ENCODE assay signal across 9 mouse cellular contexts in genomic region chr5:30125587-30125986, GRCm38 (mm10). TPM values are rescaled to one million over a fixed set of nuclear protein-coding genes. Genes with fewer than 3 reads are reported as not detected.
DNase-seq lines count a peak whose midpoint lies in the region; ATAC-seq and TF ChIP-seq lines count a peak whose summit lies in the region.
"Had no signal": no experiment of that assay in that cellular context is flagged by ENCODE, and none has a peak within 500 bp of the region (broad histone marks: within the 10 kb centered on the region; RNA-seq: fewer than 3 reads in every experiment).

No protein-coding gene starts in this region.

- no peak overlapping the region for H3K27ac ChIP-seq in heart, adult 2 months
- no peak overlapping the region for H3K27ac ChIP-seq in forebrain, embryonic 16.5 days (ENCODE audit: low read length)
- H3K27ac ChIP-seq: liver, embryonic 13.5 days had no signal

- ATAC-seq in forebrain, embryonic 16.5 days: 0 out of 2 replicates have a peak, but pooled peaks have one; percentile 54

- no peak for DNase-seq in heart, adult 2 months
- DNase-seq in heart, postnatal 36 days: no peak
- DNase-seq in thymus, postnatal 25 days: peak; percentile 19
- DNase-seq in thymus, adult 18-20 months: no peak
- DNase-seq in retina, embryonic 14.5 days (ENCODE audit: low spot score): peak; percentile 75
- DNase-seq in right cerebral cortex, postnatal 36 days (ENCODE audit: low spot score in 2 of 2): no peak
- DNase-seq in urinary bladder, adult 2 months (ENCODE audit: low spot score): no peak
- DNase-seq: liver, embryonic 13.5 days had no signal

- peak; percentile 86 for TF ChIP-seq CTCF in heart, adult 2 months (IDR thresholded peaks at IDR 0.05)

- 41% methylated on average over 5 of the region's 5 CpGs for WGBS in heart, adult 2 months
- WGBS in forebrain, embryonic 16.5 days: 42% methylated on average over 5 of the region's 5 CpGs

- no peaks in the 10 kb centered on the region for H3K79me2 ChIP-seq in heart, adult 2 months (replicated peaks; ENCODE audit: control insufficient read depth, insufficient read depth, low read length)

- no peak overlapping the region for H3K4me2 ChIP-seq in forebrain, embryonic 16.5 days (ENCODE audit: low read length)
- H3K4me2 ChIP-seq: liver, embryonic 13.5 days had no signal

- no peaks in the 10 kb centered on the region for H3K9me3 ChIP-seq in forebrain, embryonic 16.5 days (ENCODE audit: control insufficient read depth, low read length)
- H3K9me3 ChIP-seq: liver, embryonic 13.5 days had no signal

- H3K27me3 ChIP-seq in heart, adult 2 months (ENCODE audit: control insufficient read depth, insufficient read depth, low read length): no peaks in the 10 kb centered on the region
- H3K27me3 ChIP-seq in forebrain, embryonic 16.5 days (replicated peaks; ENCODE audit: control insufficient read depth, insufficient read depth, low read length): no peaks in the 10 kb centered on the region
- H3K27me3 ChIP-seq: liver, embryonic 13.5 days had no signal

- no peak for TF ChIP-seq POLR2A in heart, adult 2 months (IDR thresholded peaks at IDR 0.05; ENCODE audit: insufficient read depth, low read depth, low read length)

- TF ChIP-seq EP300 in heart, adult 2 months (IDR thresholded peaks at IDR 0.05; ENCODE audit: insufficient read depth, low read depth, low read length): 0 out of 2 replicates have a peak, but pooled peaks have one; percentile 60

- peaks cover 12% of the 10 kb centered on the region for H3K36me3 ChIP-seq in heart, adult 2 months (ENCODE audit: control insufficient read depth, insufficient read depth, low read length)
- peaks cover 39% of the 10 kb centered on the region for H3K36me3 ChIP-seq in forebrain, embryonic 16.5 days (ENCODE audit: control insufficient read depth, insufficient read depth)

- H3K9ac ChIP-seq in heart, adult 2 months (ENCODE audit: low read depth, low read length): no peak overlapping the region
- H3K9ac ChIP-seq in forebrain, embryonic 16.5 days (replicated peaks; ENCODE audit: low read depth, low read length): no peak overlapping the region
- H3K9ac ChIP-seq: liver, embryonic 13.5 days had no signal

- H3K4me1 ChIP-seq in heart, adult 2 months (ENCODE audit: control insufficient read depth, insufficient read depth, low read length): no peaks in the 10 kb centered on the region
- no peaks in the 10 kb centered on the region for H3K4me1 ChIP-seq in forebrain, embryonic 16.5 days (replicated peaks; ENCODE audit: control insufficient read depth, insufficient read depth, low read length)
- H3K4me1 ChIP-seq: liver, embryonic 13.5 days had no signal

- no peak overlapping the region for H3K4me3 ChIP-seq in heart, adult 2 months
- no peak overlapping the region for H3K4me3 ChIP-seq in forebrain, embryonic 16.5 days (replicated peaks; ENCODE audit: low read length)
- H3K4me3 ChIP-seq: liver, embryonic 13.5 days had no signal

- intact Hi-C loops in heart, adult 2 months (cut with DNase I): loop anchor here (5.0 kb wide), 1 partner anchor 57 kb away; no protein-coding TSS in a partner anchor
- intact Hi-C loops in heart, postnatal 36 days (cut with DNase I): loop anchor here (5.0 kb wide), 1 partner anchor 52 kb away; no protein-coding TSS in a partner anchor

RNA-seq across cellular contexts. Expression of gene 3110082J24Rik, which starts 19.7 kb away (rescaled TPM):
- total RNA-seq in heart, adult 2 months (2021): not detected
- not detected in 2 replicates for polyA plus RNA-seq in heart, adult 2 months (2012; rRNA removed)
- total RNA-seq in heart, postnatal 36 days (2021): not detected
- polyA plus RNA-seq in forebrain, embryonic 16.5 days (2015; fragmentation: Nextera tagmentation; extraction: Ambion mirVana): 2.8 TPM in 2 replicates
- polyA plus RNA-seq in urinary bladder, adult 2 months (2012; rRNA removed): not detected in 2 replicates
- polyA plus RNA-seq: liver, embryonic 13.5 days had no signal

RNA-seq across cellular contexts. Expression of gene Garem2, which starts 20.6 kb away (rescaled TPM):
- under 1 TPM; 0.07 to 0.13 TPM for total RNA-seq in heart, adult 2 months (2021)
- polyA plus RNA-seq in heart, adult 2 months (2012; rRNA removed): 0.23 and 0.44 TPM in 2 replicates
- under 1 TPM; 0.11 to 0.14 TPM for total RNA-seq in heart, postnatal 36 days (2021)
- polyA plus RNA-seq in forebrain, embryonic 16.5 days (2015; fragmentation: Nextera tagmentation; extraction: Ambion mirVana): 8.1 and 10.1 TPM in 2 replicates
- 0.10 TPM in 1 of 2 replicates, not detected in the other for polyA plus RNA-seq in urinary bladder, adult 2 months (2012; rRNA removed)

RNA-seq across cellular contexts. Expression of gene Hadha, which starts 29.4 kb away (rescaled TPM):
- total RNA-seq in heart, adult 2 months (2021): 1,000 to 10,000 TPM; 1,174 to 1,333 TPM
- polyA plus RNA-seq in heart, adult 2 months (2012; rRNA removed): 367 and 592 TPM in 2 replicates
- 1,000 to 10,000 TPM; 1,332 to 1,358 TPM for total RNA-seq in heart, postnatal 36 days (2021)
- polyA plus RNA-seq in forebrain, embryonic 16.5 days (2015; fragmentation: Nextera tagmentation; extraction: Ambion mirVana): 76.0 and 80.7 TPM in 2 replicates
- 118 and 129 TPM in 2 replicates for polyA plus RNA-seq in urinary bladder, adult 2 months (2012; rRNA removed)

RNA-seq across cellular contexts. Expression of gene Hadhb, which starts 29.5 kb away (rescaled TPM):
- total RNA-seq in heart, adult 2 months (2021): 1,000 to 10,000 TPM; 1,981 to 2,338 TPM
- polyA plus RNA-seq in heart, adult 2 months (2012; rRNA removed): 1,187 and 1,731 TPM in 2 replicates
- total RNA-seq in heart, postnatal 36 days (2021): 1,000 to 10,000 TPM; 2,118 to 2,205 TPM
- 66.5 and 72.0 TPM in 2 replicates for polyA plus RNA-seq in forebrain, embryonic 16.5 days (2015; fragmentation: Nextera tagmentation; extraction: Ambion mirVana)
- 169 and 193 TPM in 2 replicates for polyA plus RNA-seq in urinary bladder, adult 2 months (2012; rRNA removed)

RNA-seq across cellular contexts. Expression of gene Tyms, which starts 52.2 kb away (rescaled TPM):
- total RNA-seq in heart, adult 2 months (2021): 1 to 10 TPM; 2.3 to 3.8 TPM
- 3.3 and 4.2 TPM in 2 replicates for polyA plus RNA-seq in heart, adult 2 months (2012; rRNA removed)
- 1 to 10 TPM; 4.1 to 4.7 TPM for total RNA-seq in heart, postnatal 36 days (2021)
- polyA plus RNA-seq in forebrain, embryonic 16.5 days (2015; fragmentation: Nextera tagmentation; extraction: Ambion mirVana): 84.3 and 95.4 TPM in 2 replicates
- 24.4 and 25.0 TPM in 2 replicates for polyA plus RNA-seq in urinary bladder, adult 2 months (2012; rRNA removed)

Comparison
In these comparisons a context has a peak if more than half of its experiments do, and no peak if none do; other contexts are left out.
1. DNase-seq: peak in thymus, postnatal 25 days (single experiment) and retina, embryonic 14.5 days (single experiment); none in heart, adult 2 months (0 of 2), heart, postnatal 36 days (0 of 2), thymus, adult 18-20 months (0 of 2), right cerebral cortex, postnatal 36 days (0 of 2) and urinary bladder, adult 2 months (single experiment).